Mouse (Mus musculus) kidney, adult 8-10 months (tissue): ENCODE data around the gene Wdsub1.

Experiments
- DNase-seq, 2 experiments: peaks; one replicate each; pipeline ENCODE4 v3.0.0; 2022

Gene Wdsub1

DNA sequence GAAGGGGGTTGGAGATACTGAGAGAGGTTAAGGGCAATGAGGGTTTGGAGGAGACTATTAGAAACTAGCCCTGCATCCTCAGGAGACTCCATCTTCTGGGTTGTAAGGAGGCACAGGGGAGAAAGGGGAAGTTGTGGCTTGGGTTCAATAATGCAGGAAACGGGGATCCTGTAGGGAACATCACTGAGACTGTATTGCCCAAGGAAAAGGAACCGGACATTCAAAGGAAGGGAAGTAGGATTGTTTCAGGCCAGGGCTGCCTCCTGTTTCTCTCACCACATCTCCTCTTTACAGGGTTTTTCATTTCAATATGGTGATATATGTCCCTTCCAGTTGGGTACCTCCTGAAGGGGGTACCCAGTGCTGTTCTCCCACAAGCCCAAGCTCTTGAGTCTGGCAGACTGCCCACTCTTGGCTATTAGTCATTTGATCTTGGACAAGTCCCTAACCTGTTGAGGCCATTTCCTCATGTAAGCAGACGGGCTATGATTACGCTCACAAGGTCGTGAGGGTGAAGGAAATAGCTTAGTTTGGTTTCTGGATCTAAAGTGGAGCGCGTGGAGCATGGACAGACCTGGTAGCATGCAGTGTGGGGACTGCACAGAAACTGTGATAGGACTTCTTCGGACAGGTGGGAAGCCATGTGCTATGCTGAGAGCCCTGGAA is 79.5 kb downstream of the Wdsub1 start:
- peak; percentile 30 to 36 for DNase-seq
